Mouse (Mus musculus): ENCODE results near the gene Gm10406.
"Not testable (repeated sequence)": the region's sequence is repeated elsewhere in the genome, so short reads cannot be mapped to it uniquely, and the experiment has no call there.

Gm10406 gene

GRCm38 (mm10) chr14:7026781-7027749 is at the start of gene Gm10406:
Gm10406 (minus strand) TSS chr14:7027449.
- DNase-seq = peak; percentile 54

GRCm38 (mm10) chr14:7044870-7045269 is 17.6 kb upstream of the Gm10406 start, which contains the start of gene Gm3685:
Gm3685 (minus strand) TSS chr14:7044970.
- DNase-seq = not testable (repeated sequence)

- peak; percentile 3 for DNase-seq
These were observed 975 bp downstream of the Gm10406 start for GRCm38 (mm10) chr14:7026274-7026673.

- DNase-seq = not testable (repeated sequence)
These were observed 53.5 kb downstream of the Gm10406 start, which contains the start of gene Gm6356 for GRCm38 (mm10) chr14:6973718-6974117. Gm6356 (minus strand) TSS chr14:6973818.
